In genomic region chr5:28123455-28123825, GRCm38 (mm10) we compare ENCODE assay signal across 8 mouse cellular contexts. TPM values are rescaled to one million over a fixed set of nuclear protein-coding genes. Genes with fewer than 3 reads are reported as not detected.
DNase-seq lines count a peak whose midpoint lies in the region; ATAC-seq and TF ChIP-seq lines count a peak whose summit lies in the region.
"Had no signal": no experiment of that assay in that cellular context is flagged by ENCODE, and none has a peak within 500 bp of the region (broad histone marks: within the 10 kb centered on the region; RNA-seq: fewer than 3 reads in every experiment).

No protein-coding gene starts in this region.

- TF ChIP-seq POLR2A in kidney, adult 2 months (IDR thresholded peaks at IDR 0.05; ENCODE audit: low read depth, low read length): no peak

- H3K4me1 ChIP-seq in kidney, embryonic 15.5 days: peaks cover 13% of the 10 kb centered on the region
- 0 out of 2 replicates have a peak, but pooled peaks cover 3% of the 10 kb centered on the region for H3K4me1 ChIP-seq in kidney, adult 2 months (ENCODE audit: control insufficient read depth, insufficient read depth, low read length)
- H3K4me1 ChIP-seq in forebrain, embryonic 16.5 days (replicated peaks; ENCODE audit: control insufficient read depth, insufficient read depth, low read length): peaks cover 11% of the 10 kb centered on the region
- peaks cover 6% of the 10 kb centered on the region; the same call in 1 of the 2 replicates for H3K4me1 ChIP-seq in intestine, embryonic 16.5 days (ENCODE audit: control insufficient read depth, insufficient read depth, low read length)
- H3K4me1 ChIP-seq in neural tube, embryonic 12.5 days: peaks cover 15% of the 10 kb centered on the region

- WGBS in kidney, embryonic 15.5 days: under 1% methylated on average over 11 of the region's 11 CpGs
- 5% methylated on average over 11 of the region's 11 CpGs for WGBS in kidney, adult 2 months
- 0% methylated on average over 11 of the region's 11 CpGs for WGBS in forebrain, embryonic 16.5 days
- 3% methylated on average over 11 of the region's 11 CpGs for WGBS in intestine, embryonic 16.5 days
- 1% methylated on average over 11 of the region's 11 CpGs for WGBS in neural tube, embryonic 12.5 days

- ATAC-seq in kidney, embryonic 15.5 days (replicated peaks; ENCODE audit: low FRiP score): no peak
- 0 out of 2 replicates have a peak, but pooled peaks have one; percentile 18 for ATAC-seq in forebrain, embryonic 16.5 days
- no peak for ATAC-seq in intestine, embryonic 16.5 days
- ATAC-seq in neural tube, embryonic 12.5 days (ENCODE audit: low FRiP score, low read depth): no peak

- no peak for TF ChIP-seq CTCF in kidney, adult 2 months (conservative IDR thresholded peaks at IDR 0.05; ENCODE audit: insufficient read depth, insufficient read length, low read depth, low read length)

- 0 out of 2 replicates have a peak overlapping the region, but pooled peaks have one; percentile 15 for H3K4me3 ChIP-seq in kidney, embryonic 15.5 days (replicated peaks)
- no peak overlapping the region for H3K4me3 ChIP-seq in kidney, adult 2 months (ENCODE audit: insufficient read depth, low read depth, low read length)
- no peak overlapping the region for H3K4me3 ChIP-seq in forebrain, embryonic 16.5 days (replicated peaks; ENCODE audit: low read length)
- 0 out of 2 replicates have a peak overlapping the region, but pooled peaks have one; percentile 5 for H3K4me3 ChIP-seq in intestine, embryonic 16.5 days (ENCODE audit: low read length)
- H3K4me3 ChIP-seq in neural tube, embryonic 12.5 days: no peak overlapping the region; the same call in 1 of the 2 replicates

- DNase-seq in kidney, adult 2 months: no peak
- no peak for DNase-seq in right cerebral cortex, postnatal 36 days (ENCODE audit: low spot score in 2 of 2)
- DNase-seq in left cerebral cortex, adult 11 months (ENCODE audit: low spot score): no peak

- H3K27me3 ChIP-seq in kidney, embryonic 15.5 days: peaks cover 96% of the 10 kb centered on the region
- peaks cover 6% of the 10 kb centered on the region for H3K27me3 ChIP-seq in kidney, adult 2 months (replicated peaks; ENCODE audit: control insufficient read depth, insufficient read depth, low read length)
- peaks cover 73% of the 10 kb centered on the region for H3K27me3 ChIP-seq in forebrain, embryonic 16.5 days (replicated peaks; ENCODE audit: control insufficient read depth, insufficient read depth, low read length)
- H3K27me3 ChIP-seq in intestine, embryonic 16.5 days (replicated peaks; ENCODE audit: control insufficient read depth, insufficient read depth, low read length): peaks cover 84% of the 10 kb centered on the region
- peaks cover 97% of the 10 kb centered on the region for H3K27me3 ChIP-seq in neural tube, embryonic 12.5 days (replicated peaks)

- peak overlapping the region; percentile 43 for H3K4me2 ChIP-seq in kidney, embryonic 15.5 days
- no peak overlapping the region for H3K4me2 ChIP-seq in forebrain, embryonic 16.5 days (ENCODE audit: low read length)
- no peak overlapping the region for H3K4me2 ChIP-seq in intestine, embryonic 16.5 days (ENCODE audit: low read depth, low read length)
- H3K4me2 ChIP-seq in neural tube, embryonic 12.5 days (replicated peaks): peak overlapping the region; percentile 40

- H3K27ac ChIP-seq in kidney, embryonic 15.5 days: no peak overlapping the region
- H3K27ac ChIP-seq in kidney, adult 2 months (ENCODE audit: insufficient read depth, low read depth, low read length): no peak overlapping the region
- no peak overlapping the region for H3K27ac ChIP-seq in forebrain, embryonic 16.5 days (ENCODE audit: low read length)
- no peak overlapping the region for H3K27ac ChIP-seq in intestine, embryonic 16.5 days (ENCODE audit: low read length)
- H3K27ac ChIP-seq in neural tube, embryonic 12.5 days: no peak overlapping the region

- no peaks in the 10 kb centered on the region for H3K36me3 ChIP-seq in kidney, embryonic 15.5 days
- H3K36me3 ChIP-seq in kidney, adult 2 months (ENCODE audit: control insufficient read depth, insufficient read depth, low read length): no peaks in the 10 kb centered on the region
- no peaks in the 10 kb centered on the region for H3K36me3 ChIP-seq in forebrain, embryonic 16.5 days (ENCODE audit: control insufficient read depth, insufficient read depth)
- H3K36me3 ChIP-seq in intestine, embryonic 16.5 days (ENCODE audit: control insufficient read depth, insufficient read depth, low read length): no peaks in the 10 kb centered on the region
- no peaks in the 10 kb centered on the region for H3K36me3 ChIP-seq in neural tube, embryonic 12.5 days

- no peak overlapping the region for H3K9ac ChIP-seq in kidney, embryonic 15.5 days
- no peak overlapping the region for H3K9ac ChIP-seq in forebrain, embryonic 16.5 days (replicated peaks; ENCODE audit: low read depth, low read length)
- no peak overlapping the region for H3K9ac ChIP-seq in intestine, embryonic 16.5 days (ENCODE audit: low read depth, low read length)
- H3K9ac ChIP-seq in neural tube, embryonic 12.5 days: no peak overlapping the region

- no peaks in the 10 kb centered on the region; the same call in 1 of the 2 replicates for H3K9me3 ChIP-seq in kidney, embryonic 15.5 days (replicated peaks)
- no peaks in the 10 kb centered on the region; the same call in 1 of the 2 replicates for H3K9me3 ChIP-seq in forebrain, embryonic 16.5 days (ENCODE audit: control insufficient read depth, low read length)
- no peaks in the 10 kb centered on the region for H3K9me3 ChIP-seq in intestine, embryonic 16.5 days (ENCODE audit: control insufficient read depth, low read length)
- H3K9me3 ChIP-seq in neural tube, embryonic 12.5 days: no peaks in the 10 kb centered on the region

RNA-seq across cellular contexts. Expression of gene En2, which starts 42.1 kb away (rescaled TPM):
- polyA plus RNA-seq in kidney, embryonic 15.5 days (2015; fragmentation: Nextera tagmentation; extraction: Ambion mirVana): 0.09 and 0.15 TPM in 2 replicates
- polyA plus RNA-seq in kidney, adult 2 months (2012; rRNA removed): 0.09 and 0.15 TPM in 2 replicates
- not detected in 2 replicates for polyA plus RNA-seq in forebrain, embryonic 16.5 days (2015; fragmentation: Nextera tagmentation; extraction: Ambion mirVana)
- not detected in 2 replicates for polyA plus RNA-seq in intestine, embryonic 16.5 days (2015; fragmentation: Nextera tagmentation; extraction: Ambion mirVana)
- 0.05 TPM in 1 of 2 replicates, not detected in the other for polyA plus RNA-seq in neural tube, embryonic 12.5 days (2016; fragmentation: Nextera tagmentation; extraction: Ambion mirVana)
- polyA plus RNA-seq: liver, embryonic 16.5 days had no signal

RNA-seq across cellular contexts. Expression of gene Insig1, which starts 52.3 kb away (rescaled TPM):
- 50.2 and 52.8 TPM in 2 replicates for polyA plus RNA-seq in kidney, embryonic 15.5 days (2015; fragmentation: Nextera tagmentation; extraction: Ambion mirVana)
- 52.0 and 55.3 TPM in 2 replicates for polyA plus RNA-seq in kidney, adult 2 months (2012; rRNA removed)
- polyA plus RNA-seq in forebrain, embryonic 16.5 days (2015; fragmentation: Nextera tagmentation; extraction: Ambion mirVana): 76.9 and 83.7 TPM in 2 replicates
- polyA plus RNA-seq in intestine, embryonic 16.5 days (2015; fragmentation: Nextera tagmentation; extraction: Ambion mirVana): 255 and 324 TPM in 2 replicates
- 87.3 and 89.3 TPM in 2 replicates for polyA plus RNA-seq in neural tube, embryonic 12.5 days (2016; fragmentation: Nextera tagmentation; extraction: Ambion mirVana)

Comparison
In these comparisons a context has a peak if more than half of its experiments do, and no peak if none do; other contexts are left out.
1. H3K4me3 ChIP-seq: peak in kidney, embryonic 15.5 days (single experiment) and intestine, embryonic 16.5 days (single experiment); none in kidney, adult 2 months (single experiment), forebrain, embryonic 16.5 days (single experiment) and neural tube, embryonic 12.5 days (single experiment).
2. H3K4me2 ChIP-seq: peak in kidney, embryonic 15.5 days (single experiment) and neural tube, embryonic 12.5 days (single experiment); none in forebrain, embryonic 16.5 days (single experiment) and intestine, embryonic 16.5 days (single experiment).